Mouse (Mus musculus) CD4-positive, CD25-positive, alpha-beta regulatory T cell (primary cell): Measurements from ENCODE around the gene Mptx2. TPM values are rescaled to one million over a fixed set of nuclear protein-coding genes. Genes with fewer than 3 reads are reported as not detected.

Experiments used
- polyA plus RNA-seq: library from polyadenylated mRNA; unstranded; fragments of 100-300 nt; shearing (Covaris generic); gene quantifications from one replicate; pipeline ENCODE4 v1.2.1, GENCODE M21; 2017

Mptx2 gene
- not detected for polyA plus RNA-seq

GRCm38 (mm10) chr1:173277677-173278076 lies at the start of gene Mptx2:
Gene Mptx2, minus strand, starts transcription at chr1:173277777.

GRCm38 (mm10) chr1:173265701-173266100 lies 11.9 kb downstream of the Mptx2 start, which contains the start of gene Olfr418:
Gene Olfr418, plus strand, starts transcription at chr1:173266001.

GRCm38 (mm10) chr1:173227081-173227480 lies 50.5 kb downstream of the Mptx2 start, which contains the start of gene Fcer1a:
Gene Fcer1a, minus strand, starts transcription at chr1:173227214.

Other genes with a start within 250 kb of the Mptx2 start
- not detected for gene Olfr1408, start 140.4 kb downstream of the Mptx2 start, polyA plus RNA-seq
- 0.10 TPM for gene Olfr1406, start 87.1 kb downstream of the Mptx2 start, polyA plus RNA-seq
- not detected for gene Olfr218, start 80.0 kb downstream of the Mptx2 start, polyA plus RNA-seq
- gene Olfr1404, start 65.4 kb downstream of the Mptx2 start, polyA plus RNA-seq, result not detected
- not detected for gene Fcer1a, start 50.6 kb downstream of the Mptx2 start, polyA plus RNA-seq
- gene Olfr418, start 11.8 kb downstream of the Mptx2 start, polyA plus RNA-seq, result not detected
- gene Ackr1, start 56.0 kb upstream of the Mptx2 start, polyA plus RNA-seq, result not detected
- gene Aim2, start 73.1 kb upstream of the Mptx2 start, polyA plus RNA-seq, result 54.1 TPM
- gene Cadm3, start 89.9 kb upstream of the Mptx2 start, polyA plus RNA-seq, result 0.12 TPM
- 140 TPM for gene Ifi206, start 213.3 kb upstream of the Mptx2 start, polyA plus RNA-seq